Mouse (Mus musculus) CD4-positive, CD25-positive, alpha-beta regulatory T cell, adult 2 months (primary cell): Measurements from ENCODE around the gene Nfkbid.

ENCODE experiments used
- DNase-seq: peaks from one replicate; pipeline ENCODE4 v3.0.0-alpha.2; 2012; ENCODE audit warnings: low read depth, low spot score

Nfkbid gene

GRCm38 (mm10) chr7:30429327-30429726, 7.8 kb downstream of the Nfkbid start:
- no peak for DNase-seq

GRCm38 (mm10) chr7:30430191-30430590, 8.7 kb downstream of the Nfkbid start:
- no peak for DNase-seq

GRCm38 (mm10) chr7:30431793-30432192, 10.3 kb downstream of the Nfkbid start:
- DNase-seq = peak; percentile 92

GRCm38 (mm10) chr7:30434238-30434637, 12.7 kb downstream of the Nfkbid start:
- peak; percentile 57 for DNase-seq

DNA sequence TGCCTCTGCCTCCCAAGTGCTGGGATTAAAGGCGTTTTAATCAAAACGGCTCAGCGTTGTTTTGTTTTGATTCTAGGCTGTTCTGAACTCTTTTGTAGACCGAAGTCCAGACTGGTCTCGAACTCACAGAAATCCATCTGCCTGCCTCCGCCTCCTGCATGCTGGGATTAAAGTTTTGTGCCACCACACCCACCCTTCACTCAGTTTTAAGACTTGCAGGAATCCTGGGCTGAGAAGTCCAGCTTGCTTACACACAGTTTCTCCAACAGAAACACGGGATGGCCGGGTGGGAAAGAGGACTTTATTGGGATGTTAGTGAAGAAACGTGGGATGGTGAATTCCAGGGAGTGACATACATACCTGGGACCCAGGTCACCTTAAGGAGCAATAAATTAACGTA, 13.2 kb downstream of the Nfkbid start:
- no peak for DNase-seq

GRCm38 (mm10) chr7:30435156-30435555, 13.6 kb downstream of the Nfkbid start:
- no peak for DNase-seq

DNA sequence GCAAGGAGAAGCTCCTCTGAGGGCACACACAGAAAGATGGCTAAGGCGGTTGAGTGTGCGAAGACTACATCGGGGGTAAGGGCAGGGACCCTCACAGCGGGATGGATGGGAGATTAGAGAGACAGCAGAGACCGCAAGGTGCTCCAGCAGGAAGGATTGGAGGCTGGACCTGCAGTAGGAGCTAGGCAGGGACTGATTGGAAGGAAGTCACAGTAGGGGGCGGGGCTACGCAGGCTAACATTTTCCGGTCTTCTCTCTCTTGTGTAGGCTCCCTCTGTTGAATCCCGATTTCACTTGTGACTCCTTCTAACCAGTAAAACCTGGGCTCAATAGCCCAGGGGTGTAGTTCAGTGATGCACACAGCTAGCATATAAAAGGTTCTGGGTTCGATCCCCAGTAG, 15.3 kb downstream of the Nfkbid start:
- peak; percentile 57 for DNase-seq

GRCm38 (mm10) chr7:30439734-30440133, 18.2 kb downstream of the Nfkbid start:
- peak; percentile 41 for DNase-seq

GRCm38 (mm10) chr7:30440697-30441096, 19.2 kb downstream of the Nfkbid start:
- peak; percentile 83 for DNase-seq

DNA sequence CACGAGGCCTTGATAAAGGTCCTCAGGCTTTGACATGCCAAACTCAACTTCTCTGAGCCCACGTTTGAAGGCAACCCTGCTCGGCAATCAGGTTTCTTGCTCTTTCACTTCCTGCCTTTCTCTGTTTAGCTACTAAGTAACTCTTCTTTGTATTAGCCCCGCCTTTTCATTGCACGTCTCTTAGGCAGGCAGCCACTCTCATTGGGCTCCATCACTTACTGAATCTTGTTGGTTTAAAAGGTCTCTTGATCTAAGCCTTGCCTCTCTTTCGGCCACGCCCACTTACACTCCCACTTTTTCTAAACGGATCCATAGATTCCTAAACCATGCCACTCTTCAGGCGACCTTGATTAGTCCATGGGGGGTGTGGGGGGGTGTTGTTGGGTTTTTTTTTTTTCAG, 22.2 kb downstream of the Nfkbid start:
- peak; percentile 76 for DNase-seq

- DNase-seq = peak; percentile 69
Measured at GRCm38 (mm10) chr7:30444154-30444970, 22.8 kb downstream of the Nfkbid start.

GRCm38 (mm10) chr7:30444971-30445751, 23.6 kb downstream of the Nfkbid start, which contains the start of gene Aplp1:
Gene Aplp1, minus strand, starts transcription at chr7:30445535.
- peak; percentile 80 for DNase-seq

GRCm38 (mm10) chr7:30450241-30450640, 28.7 kb downstream of the Nfkbid start:
- no peak for DNase-seq

- DNase-seq = peak; percentile 45
Measured at GRCm38 (mm10) chr7:30453327-30453726, 31.8 kb downstream of the Nfkbid start.

- peak; percentile 82 for DNase-seq
Measured at GRCm38 (mm10) chr7:30453766-30454165, 32.2 kb downstream of the Nfkbid start.

- DNase-seq = no peak
Measured at GRCm38 (mm10) chr7:30454259-30454658, 32.7 kb downstream of the Nfkbid start.

DNA sequence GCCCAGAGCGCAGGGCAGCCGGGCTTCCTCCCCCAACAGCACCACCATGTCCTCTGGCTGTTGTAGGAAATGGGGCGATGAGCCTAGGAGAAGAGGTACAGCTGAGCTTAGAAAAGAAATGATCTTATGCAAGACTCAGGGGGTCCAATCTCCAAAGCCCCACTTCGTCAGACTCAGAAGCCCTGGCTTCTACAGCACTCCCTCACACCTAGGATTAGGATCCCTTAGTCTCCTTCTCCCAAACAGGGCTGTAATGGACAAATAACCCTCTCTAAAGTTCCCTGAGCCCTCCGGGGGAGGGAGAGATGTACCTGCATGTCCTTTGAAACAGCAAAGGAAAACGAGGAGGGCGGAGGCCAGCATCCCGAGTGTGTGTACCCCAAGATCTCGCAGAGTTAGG, 35.0 kb downstream of the Nfkbid start:
- no peak for DNase-seq

DNA sequence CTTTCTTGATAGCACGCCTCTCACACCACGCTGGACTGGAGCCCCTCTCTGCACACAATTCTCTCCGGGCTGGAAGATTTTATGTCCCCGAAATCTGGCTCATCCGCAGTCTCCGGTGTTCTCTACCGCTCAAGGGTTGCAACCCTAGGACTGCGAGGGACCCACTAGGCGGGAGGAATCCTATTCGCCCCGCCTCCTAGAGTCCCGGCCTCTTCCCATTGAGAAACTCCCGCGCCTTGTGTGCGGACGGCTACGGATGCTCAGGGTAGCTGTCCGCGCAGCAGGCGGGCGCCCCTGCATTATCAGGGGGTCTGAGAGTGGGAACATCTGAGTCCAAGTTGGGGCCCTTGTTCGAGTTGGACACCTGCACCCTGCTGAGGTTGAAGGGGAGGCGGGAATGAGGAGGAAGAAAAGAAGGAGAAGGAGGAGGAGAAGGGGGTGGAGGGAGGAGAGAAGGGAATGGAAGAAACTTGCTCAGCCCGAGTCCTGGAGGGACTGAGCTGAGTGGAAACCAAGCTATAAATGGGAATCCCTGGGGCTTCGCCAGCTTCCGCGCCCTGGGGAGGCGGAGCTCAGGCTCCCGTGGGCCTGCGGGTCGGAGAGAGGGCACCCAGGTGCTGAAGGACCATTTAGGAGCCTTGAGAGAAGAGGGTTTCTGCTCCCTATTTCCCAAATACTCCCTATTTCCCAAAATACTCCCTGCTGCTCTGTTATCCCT, 35.5 kb downstream of the Nfkbid start:
- DNase-seq = no peak

DNA sequence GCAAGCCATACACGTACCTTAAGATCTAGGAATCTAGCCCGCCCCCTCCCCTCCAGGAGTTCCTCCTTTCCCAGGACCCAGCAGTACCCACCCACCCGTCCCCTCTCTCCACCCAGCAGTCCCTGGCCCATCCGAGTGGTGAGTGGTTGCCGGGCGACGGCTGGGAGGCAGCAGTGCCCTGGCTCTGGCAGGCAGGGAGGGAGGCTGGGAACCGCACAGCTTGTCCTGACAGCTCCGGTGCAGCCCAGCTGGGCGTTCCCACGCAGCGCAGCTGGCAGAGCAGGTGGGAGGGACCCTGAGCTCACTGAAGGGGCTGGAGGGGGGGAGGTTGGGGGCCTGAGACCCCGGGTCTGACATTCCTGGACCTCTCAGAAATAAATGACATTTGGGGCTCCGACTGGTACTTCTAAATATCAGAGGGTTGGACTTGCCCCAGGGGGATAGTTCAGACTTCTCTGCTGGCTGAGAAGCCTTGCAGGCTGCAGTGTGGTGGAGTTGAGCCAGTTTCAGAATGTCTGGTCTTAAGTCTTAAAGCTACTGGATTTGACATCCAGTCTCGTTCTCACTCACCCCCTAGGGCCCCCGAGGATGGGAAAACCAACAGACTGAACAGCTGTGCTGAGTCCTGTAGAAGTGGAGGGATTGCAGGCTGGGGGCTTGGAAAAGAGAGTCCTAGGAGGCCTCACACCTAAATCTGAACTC, 36.2 kb downstream of the Nfkbid start, which contains the start of the genes Kirrel2 and Nphs1:
Kirrel2 (minus strand) TSS at position 62 of the 702 bp plus-strand sequence.
Nphs1 (plus strand) TSS at position 687 of the 702 bp plus-strand sequence.
- DNase-seq = no peak

GRCm38 (mm10) chr7:30459484-30459883, 38.0 kb downstream of the Nfkbid start:
- no peak for DNase-seq

GRCm38 (mm10) chr7:30463568-30463967, 42.0 kb downstream of the Nfkbid start:
- no peak for DNase-seq
